Mouse (Mus musculus): ENCODE measurements at regions not wholly inside any gene's neighbourhood (a gene's known extent, or its start where the extent isn't known, plus 50 kb on each side); places are given as distances from the start of the nearest gene placed in this dataset.

GRCm38 (mm10) chr13:101015435-101015834 lies 182.2 kb upstream of the Slc30a5 start:
- TF ChIP-seq EP300 (IDR thresholded peaks at IDR 0.05; ENCODE audit: insufficient read depth, low read depth, low read length) (no peak), POLR2A (IDR thresholded peaks at IDR 0.05; ENCODE audit: insufficient read depth, low read length) (no peak)

Measured in ES-Bruce4 (cell line).